Mouse (Mus musculus) c-Kit-positive CD71-positive TER-119-negative erythroid progenitor cells, embryonic 14.5 days (primary cell): ENCODE results near the gene Bmper.

Experiments
- DNase-seq: peaks from one replicate; pipeline ENCODE4 v3.0.0-alpha.2; 2013; ENCODE audit warnings: low read depth

The Bmper gene

GRCm38 (mm10) chr9:23300376-23300775 is 77.5 kb downstream of the Bmper start:
- no peak for DNase-seq

GRCm38 (mm10) chr9:23305681-23306080 is 82.8 kb downstream of the Bmper start:
- DNase-seq, result no peak

- DNase-seq, result no peak
These were observed 83.3 kb downstream of the Bmper start for GRCm38 (mm10) chr9:23306226-23306625.

GRCm38 (mm10) chr9:23307835-23308234 is 85.0 kb downstream of the Bmper start:
- no peak for DNase-seq

GRCm38 (mm10) chr9:23310953-23311352 is 88.1 kb downstream of the Bmper start:
- DNase-seq, result no peak

- no peak for DNase-seq
These were observed 89.1 kb downstream of the Bmper start for GRCm38 (mm10) chr9:23311956-23312355.

- DNase-seq, result no peak
These were observed 90.0 kb downstream of the Bmper start for GRCm38 (mm10) chr9:23312877-23313276.

- DNase-seq, result no peak
These were observed 92.9 kb downstream of the Bmper start for GRCm38 (mm10) chr9:23315631-23316330.

GRCm38 (mm10) chr9:23327830-23328229 is 105.0 kb downstream of the Bmper start:
- no peak for DNase-seq

- no peak for DNase-seq
These were observed 110.3 kb downstream of the Bmper start for GRCm38 (mm10) chr9:23333041-23333622.

GRCm38 (mm10) chr9:23340551-23340950 is 117.7 kb downstream of the Bmper start:
- no peak for DNase-seq

GRCm38 (mm10) chr9:23341246-23341645 is 118.4 kb downstream of the Bmper start:
- DNase-seq, result no peak

GRCm38 (mm10) chr9:23344353-23344752 is 121.5 kb downstream of the Bmper start:
- DNase-seq, result no peak

GRCm38 (mm10) chr9:23345093-23345844 is 122.4 kb downstream of the Bmper start:
- DNase-seq, result no peak

GRCm38 (mm10) chr9:23349603-23350002 is 126.7 kb downstream of the Bmper start:
- DNase-seq, result no peak

- DNase-seq, result no peak
These were observed 128.5 kb downstream of the Bmper start for GRCm38 (mm10) chr9:23351400-23351799.

- DNase-seq, result no peak
These were observed 129.5 kb downstream of the Bmper start for GRCm38 (mm10) chr9:23352396-23352795.

- DNase-seq, result no peak
These were observed 131.4 kb downstream of the Bmper start for GRCm38 (mm10) chr9:23354201-23354820.

- no peak for DNase-seq
These were observed 135.2 kb downstream of the Bmper start for GRCm38 (mm10) chr9:23358108-23358507.

- no peak for DNase-seq
These were observed 140.3 kb downstream of the Bmper start for GRCm38 (mm10) chr9:23363139-23363538.

- no peak for DNase-seq
These were observed 140.7 kb downstream of the Bmper start for GRCm38 (mm10) chr9:23363540-23363939.

GRCm38 (mm10) chr9:23364047-23364446 is 141.2 kb downstream of the Bmper start:
- no peak for DNase-seq

- DNase-seq, result no peak
These were observed 145.2 kb downstream of the Bmper start for GRCm38 (mm10) chr9:23368124-23368523.
